ENCODE assay signal across 11 mouse cellular contexts in genomic region chr10:41652094-41652775, GRCm38 (mm10).
DNase-seq lines count a peak whose midpoint lies in the region; ATAC-seq and TF ChIP-seq lines count a peak whose summit lies in the region.
"Had no signal": no experiment of that assay in that cellular context is flagged by ENCODE, and none has a peak within 500 bp of the region (broad histone marks: within the 10 kb centered on the region; RNA-seq: fewer than 3 reads in every experiment).

No protein-coding gene starts in this region.

- 17% methylated on average over 6 of the region's 6 CpGs for WGBS in heart, embryonic 14.5 days
- WGBS in intestine, postnatal 0 days: 27% methylated on average over 6 of the region's 6 CpGs
- 55% methylated on average over 6 of the region's 6 CpGs for WGBS in neural tube, embryonic 15.5 days

- H3K9ac ChIP-seq in heart, embryonic 14.5 days (ENCODE audit: low read length): no peak overlapping the region
- H3K9ac ChIP-seq in intestine, postnatal 0 days (ENCODE audit: low read depth, low read length): no peak overlapping the region
- no peak overlapping the region for H3K9ac ChIP-seq in neural tube, embryonic 15.5 days (replicated peaks)
- H3K9ac ChIP-seq: embryonic facial prominence, embryonic 13.5 days; liver, embryonic 13.5 days had no signal

- peak overlapping the region in 1 of 2 experiments; percentile 15; a peak in 1 of 4 replicates for H3K27ac ChIP-seq in heart, embryonic 14.5 days (replicated peaks in 1 of 2; ENCODE audit: control insufficient read depth in 1 of 2, insufficient read depth in 1 of 2, low read depth in 2 of 2, low read length in 2 of 2)
- H3K27ac ChIP-seq in intestine, postnatal 0 days (ENCODE audit: low read depth, low read length): no peak overlapping the region
- H3K27ac ChIP-seq in neural tube, embryonic 15.5 days (replicated peaks): no peak overlapping the region
- H3K27ac ChIP-seq: embryonic facial prominence, embryonic 13.5 days; left cerebral cortex, adult 2 months; liver, embryonic 13.5 days had no signal

- no peaks in the 10 kb centered on the region for H3K36me3 ChIP-seq in heart, embryonic 14.5 days (ENCODE audit: control insufficient read depth, insufficient read depth, low read length)
- no peaks in the 10 kb centered on the region for H3K36me3 ChIP-seq in intestine, postnatal 0 days (ENCODE audit: control insufficient read depth, insufficient read depth)
- no peaks in the 10 kb centered on the region for H3K36me3 ChIP-seq in neural tube, embryonic 15.5 days
- H3K36me3 ChIP-seq: embryonic facial prominence, embryonic 13.5 days; liver, embryonic 13.5 days had no signal

- H3K27me3 ChIP-seq in heart, embryonic 14.5 days (ENCODE audit: control insufficient read depth, insufficient read depth, low read length): no peaks in the 10 kb centered on the region
- H3K27me3 ChIP-seq in intestine, postnatal 0 days (replicated peaks; ENCODE audit: control insufficient read depth, insufficient read depth, low read length): no peaks in the 10 kb centered on the region
- no peaks in the 10 kb centered on the region for H3K27me3 ChIP-seq in neural tube, embryonic 15.5 days (replicated peaks)
- H3K27me3 ChIP-seq: embryonic facial prominence, embryonic 13.5 days; liver, embryonic 13.5 days had no signal

- peak; percentile 24; the same call in 1 of the 2 replicates for TF ChIP-seq CTCF in intestine, postnatal 0 days (IDR thresholded peaks at IDR 0.05; ENCODE audit: low read depth)

- peak overlapping the region; percentile 24 for H3K4me2 ChIP-seq in heart, embryonic 14.5 days (ENCODE audit: low read length)
- H3K4me2 ChIP-seq in intestine, postnatal 0 days (replicated peaks; ENCODE audit: low read depth): peak overlapping the region; percentile 41; the same call in 1 of the 2 replicates
- no peak overlapping the region for H3K4me2 ChIP-seq in neural tube, embryonic 15.5 days
- H3K4me2 ChIP-seq: embryonic facial prominence, embryonic 13.5 days; liver, embryonic 13.5 days had no signal

- no peak for ATAC-seq in heart, embryonic 14.5 days (ENCODE audit: insufficient number of reproducible peaks, insufficient read depth, low FRiP score, low read depth)
- ATAC-seq in intestine, postnatal 0 days: no peak
- no peak for ATAC-seq in neural tube, embryonic 15.5 days (ENCODE audit: low FRiP score)

- intact Hi-C loops in heart, postnatal 36 days (cut with DNase I): no loop called here

- H3K4me3 ChIP-seq in heart, embryonic 14.5 days (ENCODE audit: control insufficient read depth in 1 of 2, insufficient read depth in 1 of 2, low read depth in 1 of 2, low read length in 2 of 2): no peak overlapping the region
- no peak overlapping the region for H3K4me3 ChIP-seq in intestine, postnatal 0 days (ENCODE audit: low read depth, low read length)
- H3K4me3 ChIP-seq in neural tube, embryonic 15.5 days (replicated peaks): no peak overlapping the region
- H3K4me3 ChIP-seq: embryonic facial prominence, embryonic 13.5 days; left cerebral cortex, adult 2 months; liver, embryonic 13.5 days had no signal

- peaks cover 7 to 16% of the 10 kb centered on the region in 2 experiments for H3K4me1 ChIP-seq in heart, embryonic 14.5 days (ENCODE audit: control insufficient read depth in 2 of 2, insufficient read depth in 2 of 2, low read length in 2 of 2)
- no peaks in the 10 kb centered on the region for H3K4me1 ChIP-seq in intestine, postnatal 0 days (replicated peaks; ENCODE audit: control insufficient read depth, insufficient read depth, low read length)
- no peaks in the 10 kb centered on the region for H3K4me1 ChIP-seq in neural tube, embryonic 15.5 days
- H3K4me1 ChIP-seq: liver, embryonic 13.5 days had no signal

- H3K9me3 ChIP-seq in heart, embryonic 14.5 days (ENCODE audit: control insufficient read depth, low read length): no peaks in the 10 kb centered on the region
- no peaks in the 10 kb centered on the region for H3K9me3 ChIP-seq in intestine, postnatal 0 days (ENCODE audit: control insufficient read depth)
- H3K9me3 ChIP-seq in neural tube, embryonic 15.5 days (replicated peaks): no peaks in the 10 kb centered on the region
- H3K9me3 ChIP-seq: embryonic facial prominence, embryonic 13.5 days; liver, embryonic 13.5 days had no signal

- DNase-seq in heart, postnatal 36 days: no peak
- peak; percentile 58 for DNase-seq in lung, postnatal 25 days (ENCODE audit: low spot score)
- peak; percentile 84 for DNase-seq in retina, postnatal 7 days (ENCODE audit: low read depth, low spot score)
- DNase-seq in layer of hippocampus, postnatal 25 days (ENCODE audit: extremely low spot score in 1 of 2, low spot score in 1 of 2): no peak
- DNase-seq: kidney, postnatal 10 days; liver, embryonic 13.5 days had no signal

Comparison
In these comparisons a context has a peak if more than half of its experiments do, and no peak if none do; other contexts are left out.
1. DNase-seq: peak in lung, postnatal 25 days (single experiment) and retina, postnatal 7 days (single experiment); none in heart, postnatal 36 days (0 of 2) and layer of hippocampus, postnatal 25 days (0 of 2).